Mouse (Mus musculus) adipocyte (in vitro differentiated cells): ENCODE results near the gene Ifit3b.
"Not testable (repeated sequence)": the region's sequence is repeated elsewhere in the genome, so short reads cannot be mapped to it uniquely, and the experiment has no call there.

Experiments used
- DNase-seq: peaks from one replicate; pipeline ENCODE4 v3.0.0-alpha.2; 2016; ENCODE audit warnings: low spot score

Gene Ifit3b

GRCm38 (mm10) chr19:34607237-34608051 is at the start of gene Ifit3b:
Ifit3b (plus strand) TSS chr19:34607970.
- DNase-seq, result peak; percentile 73

- no peak for DNase-seq
Measured at GRCm38 (mm10) chr19:34562556-34562955, 45.2 kb upstream of the Ifit3b start.

- no peak for DNase-seq
Measured at GRCm38 (mm10) chr19:34566178-34566784, 41.5 kb upstream of the Ifit3b start.

- DNase-seq, result no peak
Measured at GRCm38 (mm10) chr19:34568988-34569895, 38.5 kb upstream of the Ifit3b start.

GRCm38 (mm10) chr19:34569896-34570476 is 37.8 kb upstream of the Ifit3b start:
- no peak for DNase-seq

- DNase-seq, result no peak
Measured at GRCm38 (mm10) chr19:34571080-34571479, 36.7 kb upstream of the Ifit3b start.

- DNase-seq, result no peak
Measured at GRCm38 (mm10) chr19:34573650-34574049, 34.1 kb upstream of the Ifit3b start.

GRCm38 (mm10) chr19:34577121-34577520 is 30.6 kb upstream of the Ifit3b start:
- no peak for DNase-seq

GRCm38 (mm10) chr19:34582696-34583095 is 25.1 kb upstream of the Ifit3b start:
- DNase-seq, result not testable (repeated sequence)

- DNase-seq, result not testable (repeated sequence)
Measured at GRCm38 (mm10) chr19:34583126-34583766, 24.5 kb upstream of the Ifit3b start, which contains the start of gene Ifit3. Ifit3 (plus strand) TSS chr19:34583531.

- DNase-seq, result not testable (repeated sequence)
Measured at GRCm38 (mm10) chr19:34585740-34586458, 21.9 kb upstream of the Ifit3b start.

- DNase-seq, result peak; percentile 69
Measured at GRCm38 (mm10) chr19:34587898-34588692, 19.7 kb upstream of the Ifit3b start.

GRCm38 (mm10) chr19:34588959-34589358 is 18.8 kb upstream of the Ifit3b start:
- no peak for DNase-seq

GRCm38 (mm10) chr19:34593456-34593855 is 14.3 kb upstream of the Ifit3b start:
- no peak for DNase-seq

- not testable (repeated sequence) for DNase-seq
Measured at GRCm38 (mm10) chr19:34594523-34594922, 13.2 kb upstream of the Ifit3b start.

- DNase-seq, result no peak
Measured at GRCm38 (mm10) chr19:34596811-34597210, 11.0 kb upstream of the Ifit3b start.

GRCm38 (mm10) chr19:34598341-34598740 is 9.4 kb upstream of the Ifit3b start:
- peak; percentile 98 for DNase-seq

- DNase-seq, result not testable (repeated sequence)
Measured at GRCm38 (mm10) chr19:34599250-34599649, 8.5 kb upstream of the Ifit3b start.

GRCm38 (mm10) chr19:34601888-34602287 is 5.9 kb upstream of the Ifit3b start, which contains the start of gene Ifit1bl1:
Ifit1bl1 (minus strand) TSS chr19:34601956.
- DNase-seq, result not testable (repeated sequence)

- no peak for DNase-seq
Measured at GRCm38 (mm10) chr19:34605472-34605871, 2.3 kb upstream of the Ifit3b start.
